22 mouse cellular contexts compared by ENCODE assay signal in the genomic region with DNA sequence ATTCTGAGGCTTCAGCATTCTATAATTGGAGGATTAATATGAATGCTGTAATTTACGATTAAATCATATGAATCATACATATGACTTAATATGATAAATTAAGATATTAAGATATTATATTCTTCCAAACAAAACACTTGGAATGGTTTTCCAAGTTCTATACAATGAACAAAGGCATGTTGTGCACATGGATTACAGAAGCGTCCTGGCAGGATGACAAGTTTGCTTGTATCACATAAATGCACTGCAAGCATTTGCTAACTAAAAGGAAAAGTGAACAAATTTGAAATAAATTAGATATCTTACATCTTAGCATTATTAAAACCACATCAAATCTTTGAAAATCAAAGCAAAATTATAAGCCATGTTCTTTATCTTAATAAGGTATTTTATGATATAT.
"Had no signal": no experiment of that assay in that cellular context is flagged by ENCODE, and none has a peak within 500 bp of the region (broad histone marks: within the 10 kb centered on the region; RNA-seq: fewer than 3 reads in every experiment).

No protein-coding gene starts in this region.

- H3K27ac ChIP-seq: intestine, embryonic 15.5 days; kidney, embryonic 15.5 days; limb, embryonic 13.5 days; liver, embryonic 13.5 days; midbrain, embryonic 12.5 days; neural tube, embryonic 13.5 days; stomach, postnatal 0 days had no signal

- H3K27me3 ChIP-seq: intestine, embryonic 15.5 days; kidney, embryonic 15.5 days; limb, embryonic 13.5 days; liver, embryonic 13.5 days; megakaryocyte, embryonic 14.5 days; midbrain, embryonic 12.5 days; neural tube, embryonic 13.5 days had no signal

- DNase-seq: kidney, adult 11 months; kidney, adult 8-10 months; kidney, postnatal 10 days; kidney, postnatal 4 days; left cerebral cortex, postnatal 4 days; liver, embryonic 13.5 days; lung, adult 2 months; right cerebral cortex, adult 18-20 months; right cerebral cortex, postnatal 14 days; right cerebral cortex, postnatal 4 days; thymus, adult 2 months; thymus, postnatal 14 days; thymus, postnatal 4 days had no signal

- H3K4me2 ChIP-seq: intestine, embryonic 15.5 days; kidney, embryonic 15.5 days; limb, embryonic 13.5 days; liver, embryonic 13.5 days; midbrain, embryonic 12.5 days; neural tube, embryonic 13.5 days had no signal

- ATAC-seq: intestine, embryonic 15.5 days; lung, postnatal 0 days had no signal

- H3K36me3 ChIP-seq: intestine, embryonic 15.5 days; kidney, embryonic 15.5 days; limb, embryonic 13.5 days; liver, embryonic 13.5 days; midbrain, embryonic 12.5 days; neural tube, embryonic 13.5 days had no signal

- H3K4me1 ChIP-seq: intestine, embryonic 15.5 days; liver, embryonic 13.5 days; megakaryocyte, embryonic 14.5 days had no signal

- H3K9me3 ChIP-seq: intestine, embryonic 15.5 days; kidney, embryonic 15.5 days; limb, embryonic 13.5 days; liver, embryonic 13.5 days; megakaryocyte, embryonic 14.5 days; midbrain, embryonic 12.5 days; neural tube, embryonic 13.5 days had no signal

- H3K4me3 ChIP-seq: intestine, embryonic 15.5 days; kidney, embryonic 15.5 days; limb, embryonic 13.5 days; liver, embryonic 13.5 days; megakaryocyte, embryonic 14.5 days; midbrain, embryonic 12.5 days; myocyte; neural tube, embryonic 13.5 days had no signal

- H3K9ac ChIP-seq: intestine, embryonic 15.5 days; kidney, embryonic 15.5 days; limb, embryonic 13.5 days; liver, embryonic 13.5 days; midbrain, embryonic 12.5 days; neural tube, embryonic 13.5 days had no signal
